Mouse (Mus musculus): ENCODE data around the gene Phb2. TPM values are rescaled to one million over a fixed set of nuclear protein-coding genes. Genes with fewer than 3 reads are reported as not detected.

The Phb2 gene
- total and polyA plus RNA-seq, 3 experiments, result 309 to 815 (median 706) TPM

GRCm38 (mm10) chr6:124662477-124663423, 49.4 kb upstream of the Phb2 start, which contains the start of gene Lpcat3 (continued):
- no peak; the same call in 1 of the 2 replicates for TF ChIP-seq KAT2A (conservative IDR thresholded peaks at IDR 0.05; ENCODE audit: low read depth, low read length)
- TF ChIP-seq POLR2AphosphoS2 (IDR thresholded peaks at IDR 0.05; ENCODE audit: low read length), result peak; percentile 80; the same call in 1 of the 2 replicates
- TF ChIP-seq MYB (IDR thresholded peaks at IDR 0.05; ENCODE audit: low read depth, low read length), result no peak
- TF ChIP-seq CTCF (IDR thresholded peaks at IDR 0.05 in 2 of 3, conservative IDR thresholded peaks at IDR 0.05 in 1 of 3; ENCODE audit: control insufficient read depth in 1 of 3, insufficient read depth in 1 of 3, low read depth in 2 of 3, low read length in 3 of 3, poor library complexity in 1 of 3, severe bottlenecking in 1 of 3), result peak; percentile 59 to 88 (median 80)
- no peak for TF ChIP-seq TAL1 (IDR thresholded peaks at IDR 0.05; ENCODE audit: low read length)
- no peak for TF ChIP-seq UBTF (IDR thresholded peaks at IDR 0.05; ENCODE audit: borderline replicate concordance, insufficient read depth, low read depth, low read length)
- TF ChIP-seq RAD21 (IDR thresholded peaks at IDR 0.05; ENCODE audit: low read depth, low read length), result peak; percentile 20
- peak; percentile 61; the same call in 1 of the 2 replicates for TF ChIP-seq MXI1 (IDR thresholded peaks at IDR 0.05; ENCODE audit: low read depth, low read length)
- peak; percentile 52 for TF ChIP-seq TBP (IDR thresholded peaks at IDR 0.05; ENCODE audit: low read depth, low read length)
- TF ChIP-seq ZC3H11A (IDR thresholded peaks at IDR 0.05; ENCODE audit: low read depth, low read length), result no peak
- TF ChIP-seq NELFE (IDR thresholded peaks at IDR 0.05; ENCODE audit: low read depth, low read length), result peak; percentile 86
- no peak for TF ChIP-seq USF1 (IDR thresholded peaks at IDR 0.05; ENCODE audit: low read depth, low read length)

- Histone ChIP-seq H3K4me1 (ENCODE audit: control insufficient read depth in 1 of 2, insufficient read depth in 2 of 2, low read length in 2 of 2) (peaks cover 9 to 22% of the 10 kb centered on the region in 2 experiments), H3K9me3 (replicated peaks; ENCODE audit: insufficient read depth, low read length) (no peaks in the 10 kb centered on the region), H3K27me3 (ENCODE audit: control insufficient read depth in 1 of 2, insufficient read depth in 2 of 2, low read length in 2 of 2) (no peaks in the 10 kb centered on the region)
Measured at GRCm38 (mm10) chr6:124663424-124663795, 48.7 kb upstream of the Phb2 start.

GRCm38 (mm10) chr6:124664256-124664655, 47.9 kb upstream of the Phb2 start:
- H3K4me1 ChIP-seq (ENCODE audit: control insufficient read depth in 1 of 2, insufficient read depth in 2 of 2, low read length in 2 of 2), result peaks cover 9 to 22% of the 10 kb centered on the region in 2 experiments

More at GRCm38 (mm10) chr6:124663424-124663795, 48.7 kb upstream of the Phb2 start:
- H3K4me3 ChIP-seq (ENCODE audit: control insufficient read depth in 1 of 2, insufficient read depth in 1 of 2, low read depth in 2 of 2, low read length in 2 of 2), result peak overlapping the region; percentile 99
- H3K79me2 ChIP-seq (ENCODE audit: control insufficient read depth, insufficient read depth, low read length, poor library complexity), result peaks cover 47% of the 10 kb centered on the region
- H3K27ac ChIP-seq (ENCODE audit: control insufficient read depth, low read depth, low read length), result peak overlapping the region; percentile 90
- TF ChIP-seq USF2 (IDR thresholded peaks at IDR 0.05; ENCODE audit: borderline replicate concordance in 1 of 2, insufficient read depth in 1 of 2, low read depth in 1 of 2, low read length in 2 of 2) (no peak), MAZ (IDR thresholded peaks at IDR 0.05; ENCODE audit: low read depth, low read length) (0 out of 2 replicates have a peak, but pooled peaks have one; percentile 25), CHD1 (IDR thresholded peaks at IDR 0.05; ENCODE audit: low read depth, low read length) (peak; percentile 39; the same call in 1 of the 2 replicates), RCOR1 (IDR thresholded peaks at IDR 0.05; ENCODE audit: low read depth, low read length) (no peak), MEF2A (IDR thresholded peaks at IDR 0.05; ENCODE audit: extremely low read depth, insufficient replicate concordance, low read depth, low read length, poor library complexity, severe bottlenecking) (no peak), CHD2 (IDR thresholded peaks at IDR 0.05; ENCODE audit: low read length) (no peak), EP300 (IDR thresholded peaks at IDR 0.05; ENCODE audit: low read depth in 1 of 2, low read length in 2 of 2) (0 out of 4 replicates have a peak, but pooled peaks of 1 of the 2 experiments have one; percentile 7), MXI1 (IDR thresholded peaks at IDR 0.05; ENCODE audit: low read depth, low read length) (peak; percentile 39)
- peak overlapping the region; percentile 97 for H3K9ac ChIP-seq (ENCODE audit: control insufficient read depth, low read depth, low read length, poor library complexity, severe bottlenecking)
- no peak for DNase-seq (ENCODE audit: low read depth, low spot score)
- H3K36me3 ChIP-seq (ENCODE audit: control insufficient read depth in 1 of 2, insufficient read depth in 2 of 2, low read length in 2 of 2), result peaks cover 1 to 31% of the 10 kb centered on the region in 2 experiments; a peak in 2 of 4 replicates

More at GRCm38 (mm10) chr6:124664256-124664655, 47.9 kb upstream of the Phb2 start:
- H3K36me3 ChIP-seq (ENCODE audit: control insufficient read depth in 1 of 2, insufficient read depth in 2 of 2, low read length in 2 of 2), result peaks cover 1 to 34% of the 10 kb centered on the region in 2 experiments; a peak in 3 of 4 replicates
- peak overlapping the region; percentile 97 for H3K9ac ChIP-seq (ENCODE audit: control insufficient read depth, low read depth, low read length, poor library complexity, severe bottlenecking)
- no peaks in the 10 kb centered on the region for H3K27me3 ChIP-seq (ENCODE audit: control insufficient read depth in 1 of 2, insufficient read depth in 2 of 2, low read length in 2 of 2)
- peak overlapping the region; percentile 99 for H3K4me3 ChIP-seq (ENCODE audit: control insufficient read depth in 1 of 2, insufficient read depth in 1 of 2, low read depth in 2 of 2, low read length in 2 of 2)
- peaks cover 54% of the 10 kb centered on the region for H3K79me2 ChIP-seq (ENCODE audit: control insufficient read depth, insufficient read depth, low read length, poor library complexity)
- H3K9me3 ChIP-seq (replicated peaks; ENCODE audit: insufficient read depth, low read length), result no peaks in the 10 kb centered on the region
- peak; percentile 76 for DNase-seq (ENCODE audit: low read depth, low spot score)
- H3K27ac ChIP-seq (ENCODE audit: control insufficient read depth, low read depth, low read length), result peak overlapping the region; percentile 90
- TF ChIP-seq GATA1 (IDR thresholded peaks at IDR 0.05; ENCODE audit: low read depth, low read length) (peak; percentile 76), POLR2A (IDR thresholded peaks at IDR 0.05; ENCODE audit: control insufficient read depth in 1 of 2, insufficient read depth in 1 of 2, low read depth in 1 of 2, low read length in 2 of 2, poor library complexity in 1 of 2) (0 out of 4 replicates have a peak, but pooled peaks of 1 of the 2 experiments have one; percentile 8), EP300 (IDR thresholded peaks at IDR 0.05; ENCODE audit: low read depth in 1 of 2, low read length in 2 of 2) (peak; percentile 45 to 48; a peak in 1 of 4 replicates), TCF12 (IDR thresholded peaks at IDR 0.05; ENCODE audit: low read depth, low read length) (0 out of 2 replicates have a peak, but pooled peaks have one; percentile 23), SMC3 (IDR thresholded peaks at IDR 0.05; ENCODE audit: low read depth, low read length) (no peak), SIN3A (IDR thresholded peaks at IDR 0.05; ENCODE audit: low read length) (peak; percentile 52), MYB (IDR thresholded peaks at IDR 0.05; ENCODE audit: low read depth, low read length) (no peak), ETS1 (IDR thresholded peaks at IDR 0.05; ENCODE audit: low read depth, low read length) (peak; percentile 56)
